Mouse (Mus musculus) adrenal gland (tissue): Measurements from ENCODE around the gene Patl2.

Experiments used
- intact Hi-C: fragments of 180-260 bp; cut with DNase I; formaldehyde crosslinking; loops from one replicate; pipeline ENCODE4 v1.15.1; 2025

Gene Patl2

GRCm38 (mm10) chr2:122180051-122180822 is 5.8 kb downstream of the Patl2 start:
- intact Hi-C loops = no loop called here

- intact Hi-C loops = no loop called here
Observed at GRCm38 (mm10) chr2:122172188-122172587, 13.8 kb downstream of the Patl2 start.

GRCm38 (mm10) chr2:122171292-122171691 is 14.7 kb downstream of the Patl2 start:
- intact Hi-C loops = no loop called here

- intact Hi-C loops = loop anchor here (5.0 kb wide), 1 partner anchor 47 kb away; the partner anchor contains the start of gene Spg11
Observed at GRCm38 (mm10) chr2:122164293-122164692, 21.7 kb downstream of the Patl2 start.

- intact Hi-C loops = loop anchor here (5.0 kb wide), 1 partner anchor 46 kb away; the partner anchor contains the start of gene Spg11
Observed at GRCm38 (mm10) chr2:122163430-122164195, 22.4 kb downstream of the Patl2 start.

GRCm38 (mm10) chr2:122162529-122162928 is 23.5 kb downstream of the Patl2 start:
- intact Hi-C loops = loop anchor here (5.0 kb wide), 1 partner anchor 45 kb away; the partner anchor contains the start of gene Spg11

GRCm38 (mm10) chr2:122161542-122161941 is 24.4 kb downstream of the Patl2 start:
- intact Hi-C loops = loop anchor here (2.0 to 5.0 kb wide), 2 partner anchors 44 to 91 kb away; partner anchors contain the start of gene Spg11

- intact Hi-C loops = loop anchor here (2.0 to 5.0 kb wide), 2 partner anchors 43 to 90 kb away; partner anchors contain the start of gene Spg11
Observed at GRCm38 (mm10) chr2:122160680-122161079, 25.3 kb downstream of the Patl2 start, which contains the start of gene Trim69. Trim69 (plus strand) TSS chr2:122160700.

GRCm38 (mm10) chr2:122159667-122160066 is 26.3 kb downstream of the Patl2 start:
- intact Hi-C loops = loop anchor here (2.0 to 5.0 kb wide), 2 partner anchors 42 to 89 kb away; partner anchors contain the start of gene Spg11

- intact Hi-C loops = no loop called here
Observed at GRCm38 (mm10) chr2:122158362-122158802, 27.6 kb downstream of the Patl2 start.

- intact Hi-C loops = no loop called here
Observed at GRCm38 (mm10) chr2:122157561-122157960, 28.4 kb downstream of the Patl2 start.

- intact Hi-C loops = no loop called here
Observed at GRCm38 (mm10) chr2:122156051-122156700, 29.8 kb downstream of the Patl2 start.

GRCm38 (mm10) chr2:122155292-122155691 is 30.7 kb downstream of the Patl2 start:
- intact Hi-C loops = no loop called here

- intact Hi-C loops = no loop called here
Observed at GRCm38 (mm10) chr2:122154479-122154878, 31.5 kb downstream of the Patl2 start.

GRCm38 (mm10) chr2:122153681-122154365 is 32.2 kb downstream of the Patl2 start:
- intact Hi-C loops = no loop called here

GRCm38 (mm10) chr2:122152850-122153249 is 33.1 kb downstream of the Patl2 start:
- intact Hi-C loops = no loop called here

GRCm38 (mm10) chr2:122151221-122151620 is 34.8 kb downstream of the Patl2 start:
- intact Hi-C loops = no loop called here

- intact Hi-C loops = no loop called here
Observed at GRCm38 (mm10) chr2:122149716-122150115, 36.3 kb downstream of the Patl2 start.

- intact Hi-C loops = no loop called here
Observed at GRCm38 (mm10) chr2:122149316-122149715, 36.7 kb downstream of the Patl2 start.

GRCm38 (mm10) chr2:122148242-122148917 is 37.6 kb downstream of the Patl2 start:
- intact Hi-C loops = no loop called here
